Mouse (Mus musculus) kidney, adult 9 months (tissue): Measurements from ENCODE around the gene Dpf1.

Experiments
- DNase-seq: peaks from one replicate; pipeline ENCODE4 v3.0.0; 2022

Gene Dpf1

DNA sequence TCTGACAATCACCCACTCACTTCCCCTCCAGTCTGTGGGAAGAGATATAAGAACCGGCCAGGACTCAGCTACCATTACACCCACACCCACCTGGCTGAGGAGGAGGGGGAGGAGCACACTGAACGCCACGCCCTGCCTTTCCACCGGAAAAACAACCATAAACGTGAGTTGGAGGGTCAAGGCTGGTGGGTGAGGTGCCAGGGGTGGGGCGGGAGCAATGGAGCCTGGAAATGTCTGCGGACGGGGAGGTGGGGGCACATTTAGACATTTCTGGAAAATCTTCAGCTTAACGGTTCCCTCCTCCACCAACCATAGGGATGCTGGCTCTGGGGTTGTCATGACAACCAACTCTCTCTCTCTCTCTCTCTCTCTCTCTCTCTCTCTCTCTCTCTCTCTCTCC is 9.3 kb downstream of the Dpf1 start:
- no peak for DNase-seq

DNA sequence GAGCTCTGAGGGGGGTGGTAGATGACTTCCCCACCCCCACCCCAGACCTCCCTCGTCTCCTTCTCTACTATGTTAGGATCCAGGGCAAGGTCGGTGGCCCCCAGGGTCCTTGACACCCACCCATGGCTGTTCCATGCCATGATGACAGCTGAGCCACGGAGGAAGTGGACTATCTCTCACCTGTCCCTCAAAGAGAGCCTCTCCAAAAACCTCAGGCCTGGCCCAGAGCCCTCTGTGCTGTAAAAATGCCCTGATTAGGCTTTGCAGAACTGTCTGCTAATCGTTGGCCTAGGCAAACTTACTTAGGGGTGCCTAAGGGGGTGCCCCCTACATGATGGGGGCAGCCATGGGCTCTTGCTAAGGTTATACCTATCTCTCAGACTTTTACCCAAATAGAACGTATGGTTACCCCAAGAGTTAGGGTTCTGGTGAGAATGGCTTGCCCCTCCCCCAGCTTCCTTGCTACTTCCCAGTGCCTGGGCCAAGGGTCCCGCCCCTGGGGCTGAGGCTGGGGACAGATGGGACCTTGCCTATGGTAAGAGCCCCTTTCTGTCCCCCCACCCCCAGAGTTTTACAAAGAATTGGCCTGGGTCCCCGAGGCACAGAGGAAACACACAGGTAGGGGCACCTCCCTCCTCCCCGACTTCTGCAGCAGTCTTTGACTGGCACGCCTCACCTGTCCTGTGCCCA is 10.0 kb downstream of the Dpf1 start:
- DNase-seq = no peak

DNA sequence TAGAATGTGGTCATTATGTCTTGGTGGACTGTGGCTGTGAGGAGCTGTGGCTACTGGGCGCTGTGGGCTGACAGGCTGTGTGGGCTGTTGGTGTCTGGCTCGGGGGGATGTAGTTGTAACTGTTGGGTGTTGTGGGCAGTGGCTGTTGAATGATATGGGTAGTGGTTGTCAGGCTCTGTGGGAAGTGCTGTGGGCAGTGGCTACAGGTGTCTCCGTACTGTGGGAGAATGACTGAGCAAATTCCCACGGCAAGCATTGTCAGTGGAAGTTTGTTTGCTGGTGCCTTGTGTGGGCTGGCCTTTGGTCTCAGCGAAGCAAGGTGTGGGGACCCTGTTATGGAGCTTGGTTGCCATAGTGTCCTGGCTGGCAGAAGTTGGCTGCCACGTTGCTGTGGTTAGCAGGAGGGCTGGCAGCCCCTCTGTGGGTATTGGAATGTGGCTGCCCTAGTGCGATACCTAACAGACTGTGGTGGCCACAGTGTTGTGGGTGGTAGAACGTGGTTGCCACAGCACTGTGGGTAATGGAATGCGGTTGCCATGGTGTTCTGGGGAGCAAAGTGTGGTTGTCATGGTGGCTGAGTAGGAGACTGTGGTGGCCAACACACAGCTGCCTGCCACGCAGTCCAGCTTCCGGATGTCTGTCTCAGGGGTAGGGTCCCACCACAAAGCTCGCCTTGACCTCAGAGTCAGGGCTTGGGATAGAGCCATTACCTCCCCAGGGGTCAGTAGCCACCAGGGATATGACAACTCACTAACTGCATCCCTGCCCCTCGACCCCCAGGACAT is 11.3 kb downstream of the Dpf1 start:
- DNase-seq = no peak

DNA sequence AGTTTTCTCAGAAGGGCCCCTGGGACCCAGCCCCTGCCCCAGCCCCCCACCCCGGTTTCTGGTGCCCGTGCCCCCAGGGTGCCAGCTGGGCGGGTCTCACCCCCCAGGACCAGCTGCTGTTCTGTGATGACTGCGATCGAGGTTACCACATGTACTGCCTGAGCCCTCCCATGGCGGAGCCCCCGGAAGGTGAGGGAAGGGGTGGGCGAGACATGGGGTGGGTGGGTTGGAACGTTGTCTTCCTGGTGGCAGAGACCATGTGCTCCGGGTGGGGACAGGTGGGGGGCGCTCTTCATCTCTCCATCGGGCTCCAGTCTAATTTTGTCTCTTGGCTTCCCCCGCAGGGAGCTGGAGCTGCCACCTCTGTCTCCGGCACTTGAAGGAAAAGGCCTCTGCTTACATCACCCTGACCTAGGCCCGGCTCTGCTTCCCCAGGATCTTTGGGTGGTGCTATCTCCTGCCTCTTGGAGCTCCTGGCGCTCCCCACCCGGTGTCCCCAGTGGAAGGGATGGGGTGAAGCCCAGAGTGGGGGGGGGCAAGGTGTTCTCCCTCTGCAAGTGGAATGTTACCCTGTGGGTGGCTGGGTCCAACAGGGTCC is 12.5 kb downstream of the Dpf1 start:
- no peak for DNase-seq

DNA sequence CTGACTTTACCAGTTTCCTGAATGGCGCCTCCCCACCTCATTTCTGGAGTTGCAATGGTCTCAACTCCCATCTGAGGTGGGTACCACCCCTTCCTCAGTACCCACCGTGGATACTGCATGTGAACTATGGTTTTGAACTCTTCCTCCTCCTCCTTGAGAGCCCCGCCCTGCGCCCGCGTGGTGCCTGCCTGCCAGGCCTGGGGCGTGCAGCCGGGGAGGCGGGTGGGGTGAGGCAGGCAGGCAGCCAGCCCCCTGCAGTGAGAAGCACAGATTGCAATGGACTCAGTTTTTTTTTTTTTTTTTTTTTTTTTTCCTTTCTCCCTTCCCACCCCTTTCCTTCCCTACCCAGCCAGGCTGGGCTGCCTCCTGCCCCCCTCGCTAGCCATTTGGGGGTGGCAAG is 13.2 kb downstream of the Dpf1 start:
- DNase-seq = no peak

DNA sequence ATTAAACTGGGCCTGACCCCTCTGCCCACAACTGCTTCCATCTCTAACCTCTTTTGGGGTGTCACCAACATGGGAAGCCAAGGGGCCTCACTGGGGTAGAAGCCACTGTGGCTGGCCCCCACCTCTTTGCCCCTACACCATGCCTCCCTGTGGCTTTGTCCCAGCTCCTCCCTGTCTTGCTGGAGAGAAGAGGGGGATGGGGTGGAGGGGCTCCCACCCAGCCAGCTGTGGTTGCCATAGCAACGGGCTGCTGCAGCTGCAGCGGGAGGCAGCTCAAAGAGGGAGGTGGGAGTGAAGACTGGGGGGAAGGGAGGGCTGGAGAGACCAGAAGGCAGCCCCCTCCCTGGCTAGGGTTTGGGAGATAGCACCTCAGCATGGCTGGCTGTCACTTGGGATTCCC is 13.8 kb downstream of the Dpf1 start:
- no peak for DNase-seq

DNA sequence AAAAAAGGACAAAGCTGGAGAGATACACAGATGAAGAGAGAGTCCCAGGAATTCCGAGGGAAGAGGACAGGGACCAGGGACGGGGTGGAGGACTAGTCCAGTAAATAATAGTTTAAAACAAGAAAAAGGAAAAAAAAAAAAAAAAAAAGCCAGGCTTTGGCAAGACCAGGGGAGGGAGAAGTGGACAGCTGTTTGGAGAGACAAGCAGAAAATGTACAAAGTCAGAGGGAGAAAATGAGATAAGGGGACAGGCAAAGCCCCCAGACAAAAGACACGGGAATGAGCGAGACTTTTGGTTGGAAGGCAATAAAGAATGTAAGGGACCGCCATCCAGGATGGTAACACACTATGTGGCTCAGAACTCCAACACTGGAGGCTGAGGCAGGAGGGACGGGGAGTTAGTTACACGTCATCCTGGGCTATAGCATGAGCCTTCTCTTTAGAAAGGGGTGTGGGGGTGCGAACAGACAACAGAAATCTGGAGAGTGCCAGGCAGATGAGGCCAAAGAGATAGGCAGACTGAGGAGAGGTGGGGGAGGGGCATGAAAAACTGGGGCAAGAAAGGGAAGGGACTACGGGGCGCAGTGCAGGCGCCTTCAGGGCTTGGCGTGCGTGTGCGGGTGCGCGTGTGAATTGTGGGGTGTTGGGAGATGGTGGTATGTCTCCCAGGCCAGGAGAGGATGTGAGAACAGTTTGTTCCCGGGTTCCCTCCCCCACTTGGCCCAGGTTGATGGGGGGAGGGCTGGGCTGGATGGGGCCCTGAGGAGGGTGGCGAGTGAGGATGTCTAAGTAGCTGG is 14.6 kb downstream of the Dpf1 start:
- DNase-seq = no peak

DNA sequence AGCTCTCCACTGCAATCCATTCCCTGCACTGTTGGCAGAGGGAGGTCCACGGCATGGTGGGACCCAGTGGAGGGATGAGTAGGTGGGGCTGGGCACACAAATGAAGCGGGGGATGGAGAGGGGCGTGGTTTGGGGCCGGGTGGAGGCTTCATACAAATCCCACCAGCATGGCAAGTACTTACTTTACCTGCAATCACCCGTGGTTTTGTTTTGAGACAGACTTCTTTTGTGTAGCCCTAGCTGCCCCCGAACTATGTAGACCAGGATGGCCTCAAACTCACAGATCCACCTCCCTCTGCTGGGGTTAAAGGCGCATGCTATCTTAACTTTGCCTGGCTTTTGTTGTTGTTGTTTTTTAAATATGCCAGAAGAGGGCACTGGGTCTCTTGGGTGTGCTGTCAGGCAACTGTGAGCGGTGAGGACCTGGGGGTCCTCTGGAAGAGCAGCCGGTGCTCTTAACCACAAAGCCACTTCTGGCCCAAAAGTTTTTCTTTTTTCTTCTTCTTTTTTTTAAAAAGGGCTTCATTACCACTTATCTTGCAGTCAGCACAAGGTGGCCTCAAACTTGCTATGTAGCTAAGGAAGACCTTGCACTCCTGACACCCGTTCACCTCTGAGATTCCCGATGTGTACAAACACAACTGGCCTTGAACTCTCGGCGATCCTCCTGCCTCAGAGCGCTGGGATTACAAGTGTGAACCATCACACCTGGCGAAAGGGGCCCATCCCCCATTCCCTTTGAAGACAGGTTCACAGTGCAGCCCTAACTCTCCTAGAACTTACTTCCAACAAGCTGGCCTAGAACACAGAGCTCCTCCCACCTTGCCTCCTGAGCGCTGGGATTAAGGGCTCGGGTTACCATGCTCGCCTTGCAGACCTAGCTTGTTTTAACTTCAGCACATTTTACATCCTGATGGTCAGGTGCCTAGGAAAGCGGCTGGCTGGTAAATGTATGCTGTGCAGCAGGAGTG is 15.9 kb downstream of the Dpf1 start:
- DNase-seq = no peak

DNA sequence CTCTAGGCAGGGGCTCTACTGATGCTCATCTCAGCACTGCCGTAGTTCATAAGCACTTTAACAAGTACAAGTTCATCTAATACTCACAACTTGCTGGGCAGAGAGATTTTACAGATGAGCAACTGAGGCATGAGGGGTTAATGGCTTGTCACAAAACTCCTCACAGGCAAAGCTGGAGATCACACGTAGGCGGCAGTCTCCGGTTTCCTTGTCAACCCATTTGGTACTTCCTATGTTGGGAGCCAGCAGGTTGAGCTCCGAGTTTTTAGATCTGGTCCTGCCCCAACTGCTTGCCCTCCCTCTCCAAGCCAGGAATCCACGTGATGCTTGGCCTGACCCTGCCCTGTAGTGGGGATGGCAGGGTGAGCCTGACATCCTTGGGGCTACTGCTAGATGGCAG is 23.3 kb downstream of the Dpf1 start:
- no peak for DNase-seq

DNA sequence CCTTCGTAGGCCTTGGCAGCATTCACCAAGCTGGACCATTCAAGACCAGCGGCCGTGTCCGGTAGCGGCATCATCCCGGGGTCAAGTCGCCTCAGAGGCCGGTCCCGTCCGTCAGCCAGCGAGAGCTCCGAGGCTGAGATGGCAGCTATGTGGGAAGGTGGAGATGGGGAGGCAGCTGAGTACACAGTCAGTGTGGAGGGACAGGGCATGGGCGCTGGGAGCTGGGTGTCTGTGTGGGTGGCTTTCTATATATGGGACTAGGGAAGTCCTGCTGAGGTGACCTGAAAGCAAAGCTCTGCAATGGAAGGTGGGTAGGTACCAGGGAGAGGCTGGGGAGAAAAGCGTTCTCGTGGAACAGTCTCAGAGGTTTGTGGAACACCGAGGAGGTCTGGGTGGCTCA is 25.2 kb downstream of the Dpf1 start:
- DNase-seq = no peak

DNA sequence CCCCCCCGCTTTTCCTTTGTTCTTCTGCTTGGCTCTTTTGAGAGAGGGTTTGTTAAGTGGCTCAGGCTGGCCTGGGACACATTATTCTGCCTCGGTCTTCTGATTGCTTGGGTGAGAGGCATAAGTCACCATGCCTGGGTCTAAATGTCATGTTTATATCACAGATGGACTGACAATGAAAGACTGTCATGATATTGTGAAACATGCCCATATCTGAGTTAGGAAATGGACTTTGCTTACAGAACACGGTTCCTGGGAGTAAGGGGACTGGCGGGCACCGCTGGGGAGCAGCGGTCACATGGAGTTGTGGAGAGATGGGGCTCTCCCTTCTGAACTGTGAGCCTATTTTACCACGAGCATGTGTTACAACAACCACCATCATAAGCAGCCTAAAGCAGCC is 30.4 kb downstream of the Dpf1 start:
- no peak for DNase-seq

DNA sequence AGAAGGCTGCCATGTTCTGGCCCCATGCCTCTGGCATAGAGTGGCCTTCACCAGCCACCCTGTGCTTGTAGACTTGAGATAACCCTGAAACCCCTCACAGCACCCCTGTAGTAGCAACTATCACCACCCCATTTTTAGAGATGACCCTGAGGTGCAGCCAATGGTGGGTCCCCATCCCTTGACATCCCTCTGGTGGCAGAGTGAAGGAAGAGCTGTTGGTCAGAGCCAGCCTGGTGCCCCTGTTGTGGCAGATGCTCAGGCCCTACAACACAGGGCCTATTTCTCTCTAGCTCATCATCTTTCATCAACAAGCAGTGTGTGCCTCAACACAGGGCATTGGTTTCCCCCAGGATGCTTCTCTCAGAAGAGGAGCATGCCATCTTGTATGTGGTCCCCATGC is 31.5 kb downstream of the Dpf1 start:
- no peak for DNase-seq

DNA sequence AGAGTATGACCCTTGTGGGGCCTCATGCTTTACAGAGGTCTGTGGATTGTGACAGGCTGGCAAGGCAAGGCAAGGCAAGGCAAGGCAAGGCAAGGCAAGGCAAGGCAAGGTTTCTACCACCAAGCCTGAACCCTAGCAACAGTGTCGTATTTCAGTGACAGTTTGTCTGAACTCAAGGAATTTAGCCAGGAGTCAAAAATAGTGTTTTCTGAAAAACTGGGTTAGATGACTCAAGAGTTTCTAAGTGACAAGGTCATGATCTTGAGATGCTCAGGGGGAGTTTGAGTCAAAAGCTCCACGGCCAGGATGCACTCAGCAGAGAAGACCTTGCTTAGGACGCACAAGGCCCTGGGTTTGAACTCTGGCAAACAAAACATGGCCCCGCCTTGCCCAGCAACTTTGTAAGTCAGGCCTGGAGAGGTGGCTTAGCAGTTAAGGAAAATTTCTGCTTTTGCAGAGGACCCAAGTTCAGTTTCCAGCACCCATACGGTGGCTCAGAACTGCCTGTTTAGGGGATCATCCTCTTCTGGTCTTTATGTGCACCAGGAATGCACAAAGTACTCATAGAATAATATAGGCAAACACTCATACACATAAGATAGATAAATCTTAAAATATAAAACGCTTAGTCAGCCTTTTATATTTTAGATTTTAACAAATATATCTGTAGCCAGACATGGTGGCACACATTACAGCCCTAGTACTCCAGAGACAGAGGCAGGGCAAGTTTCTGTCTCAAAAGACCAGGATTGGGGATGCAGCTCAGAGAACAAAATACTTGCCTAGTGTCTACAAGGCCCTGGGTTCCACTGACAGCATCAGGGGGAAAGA is 32.3 kb downstream of the Dpf1 start:
- no peak for DNase-seq

DNA sequence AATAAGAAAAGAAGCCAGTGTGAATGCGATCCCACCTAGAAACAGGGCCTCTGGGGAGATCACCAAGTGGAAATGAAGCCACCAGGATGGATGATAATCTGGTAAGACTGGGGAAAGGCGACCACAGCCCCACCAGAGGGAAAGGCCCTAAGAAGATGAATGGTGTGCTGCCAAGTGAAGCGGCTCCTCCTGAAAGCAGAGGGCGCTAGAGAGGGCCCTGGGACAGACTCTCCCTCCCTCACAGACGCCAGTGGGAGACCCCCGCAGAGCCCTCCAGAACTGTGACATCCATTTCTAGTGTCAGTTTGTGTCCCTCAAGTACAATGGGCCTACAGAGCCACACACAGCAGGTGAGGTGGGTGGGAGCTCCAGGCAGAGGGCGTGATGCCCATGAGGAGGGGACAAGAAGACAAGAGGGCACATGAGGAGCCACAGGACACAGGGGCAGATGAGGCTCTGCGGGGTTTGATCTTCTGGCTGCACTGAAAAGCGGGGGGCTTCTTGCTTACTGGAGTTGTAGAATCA is 33.1 kb downstream of the Dpf1 start:
- no peak for DNase-seq

DNA sequence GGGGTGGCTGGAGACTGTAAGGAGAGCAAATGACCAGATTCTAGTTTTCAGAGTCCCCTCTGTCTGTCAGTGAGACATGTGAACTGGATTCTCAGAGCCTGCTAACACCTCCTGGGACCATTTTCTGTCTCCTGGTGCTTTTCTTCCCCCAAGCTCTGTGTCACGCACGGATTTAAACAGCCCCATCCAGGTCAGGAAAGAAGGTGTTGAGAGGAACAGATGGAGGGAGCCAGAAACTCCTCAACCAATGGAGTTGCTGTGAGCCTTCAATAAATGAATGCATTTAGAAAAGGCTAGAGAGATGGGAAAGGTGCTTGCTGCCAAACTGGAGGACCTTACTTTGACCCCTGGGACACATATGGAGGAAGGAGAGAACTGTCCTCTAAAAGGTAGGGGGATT is 34.0 kb downstream of the Dpf1 start:
- no peak for DNase-seq

DNA sequence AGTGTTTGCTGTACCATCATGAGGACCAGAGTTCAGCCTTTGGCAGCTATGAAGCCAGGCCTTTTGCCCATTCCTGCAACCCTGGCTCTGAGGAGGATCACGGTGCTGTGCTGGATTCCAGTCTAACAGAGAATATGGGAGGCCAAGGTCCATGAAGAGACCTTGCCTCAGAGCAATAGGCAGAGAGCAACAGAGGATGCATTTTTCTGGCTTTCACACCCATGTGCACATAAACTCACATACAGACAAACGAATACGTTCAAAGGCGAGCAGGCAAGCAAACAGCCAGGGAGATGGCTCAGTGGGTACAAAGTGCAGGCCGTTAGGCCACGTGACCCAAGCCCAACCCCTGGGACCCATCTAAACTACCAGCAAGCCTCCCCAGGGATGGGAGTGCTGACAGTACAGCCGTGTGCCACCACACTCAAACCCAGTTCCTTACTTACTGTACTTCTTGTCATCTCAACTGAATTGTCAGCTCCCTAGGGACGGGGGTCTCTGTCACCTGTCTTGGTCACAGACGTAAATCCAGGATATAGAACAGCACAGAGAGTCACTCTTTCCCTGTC is 34.7 kb downstream of the Dpf1 start:
- DNase-seq = peak; percentile 47

DNA sequence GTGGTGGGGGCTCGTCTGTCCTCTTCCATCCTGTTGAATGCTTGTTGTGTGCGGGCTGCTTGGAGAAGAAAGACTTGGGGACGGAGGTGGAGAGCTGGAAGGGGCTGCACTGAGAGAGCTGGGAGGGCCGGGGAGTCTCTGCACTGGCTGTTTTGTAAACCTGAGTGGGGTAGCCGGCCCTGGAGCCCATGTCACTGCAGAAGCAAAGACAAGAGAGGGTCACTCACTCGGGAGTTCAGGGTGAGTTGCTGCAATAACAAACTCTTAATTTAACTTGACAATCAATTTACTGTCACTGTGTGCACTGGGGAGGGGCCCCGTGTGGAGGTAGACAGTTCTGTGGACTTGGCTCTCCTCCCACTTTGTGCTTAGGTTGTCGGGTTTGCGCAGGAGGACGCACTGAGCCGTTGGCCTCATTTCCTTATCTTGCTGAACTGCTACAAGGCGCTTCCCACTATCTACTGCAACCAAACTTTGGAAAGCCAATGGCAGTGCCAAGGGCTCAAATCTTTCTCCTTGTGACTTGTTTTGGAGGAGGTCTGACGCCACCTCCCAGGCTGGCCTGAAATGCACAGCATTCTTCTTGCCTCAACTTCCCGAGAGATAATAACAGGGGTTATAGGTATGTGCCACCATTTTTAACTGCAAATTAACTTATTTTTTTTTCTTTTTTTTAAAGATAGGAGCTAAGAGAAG is 35.4 kb downstream of the Dpf1 start:
- no peak for DNase-seq

DNA sequence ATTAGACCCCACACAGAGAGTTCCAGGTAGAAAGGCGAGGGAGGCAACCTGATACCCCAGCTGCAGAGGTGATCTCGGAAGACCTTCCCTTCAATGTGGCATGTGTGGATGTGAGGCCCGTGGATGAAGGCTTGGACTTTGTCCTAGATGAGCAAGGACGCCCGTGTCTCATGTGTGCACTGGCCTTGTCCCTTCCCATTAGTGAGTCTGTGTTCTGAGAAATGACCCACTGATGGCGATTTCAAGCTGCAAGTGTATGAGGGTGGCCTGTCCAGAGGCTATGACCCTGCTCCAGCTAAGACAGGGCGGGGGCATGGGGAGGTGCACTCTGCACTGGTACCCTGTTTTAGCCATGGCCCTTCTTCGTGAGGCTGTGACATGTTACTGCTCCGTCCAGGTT is 36.5 kb downstream of the Dpf1 start:
- no peak for DNase-seq

DNA sequence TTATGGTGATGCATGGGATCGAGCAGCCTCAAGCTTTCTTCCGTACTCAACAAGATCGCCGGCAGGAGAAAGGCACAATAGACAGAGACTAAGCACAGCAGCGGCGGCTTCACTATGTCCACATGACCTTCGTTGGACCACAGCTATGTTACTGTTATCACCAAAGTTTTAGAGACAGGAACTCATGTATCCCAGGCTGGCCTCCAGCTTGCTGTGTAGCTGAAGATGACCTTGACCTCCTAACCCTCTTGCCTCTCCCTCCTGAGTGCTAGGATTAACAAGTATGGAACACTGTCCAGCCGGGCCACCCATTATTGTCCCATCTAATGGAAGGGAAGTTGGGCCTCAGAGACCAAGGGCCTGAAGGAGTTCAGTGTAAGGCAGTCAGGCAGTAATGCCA is 37.1 kb downstream of the Dpf1 start:
- no peak for DNase-seq

DNA sequence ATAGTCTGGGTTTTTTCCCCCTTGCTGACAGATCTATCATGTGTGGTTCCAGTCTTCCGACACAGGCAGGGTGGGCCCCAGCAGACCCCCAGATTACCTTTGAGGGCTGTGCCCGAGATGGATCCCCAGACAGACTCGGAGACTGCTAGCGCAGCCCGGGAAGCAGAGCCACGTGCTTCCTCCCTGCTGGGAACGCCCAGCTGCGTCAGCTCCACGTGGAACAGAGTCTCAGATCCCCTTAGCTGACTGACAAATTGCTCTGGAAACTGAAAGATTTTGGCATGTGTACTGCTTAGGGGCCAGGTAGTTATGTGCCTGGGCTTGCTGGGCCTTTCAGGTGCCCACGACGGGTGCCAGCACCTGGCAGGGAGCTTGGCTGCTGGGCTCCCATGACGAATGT is 38.0 kb downstream of the Dpf1 start:
- no peak for DNase-seq
